Mouse (Mus musculus) embryonic facial prominence, embryonic 11.5 days (tissue): Measurements from ENCODE around the gene Cab39. TPM values are rescaled to one million over a fixed set of nuclear protein-coding genes. Genes with fewer than 3 reads are reported as not detected.

Experiments
- ATAC-seq: fragments of 200-750 bp; cut with Nextera tagmentation; replicated peaks from 2 replicates; pipeline ENCODE4 v1.8.0; 2017; ENCODE audit warnings: low read depth; ENCODE audit not compliant: insufficient number of reproducible peaks, low FRiP score, low TSS enrichment
- DNase-seq: peaks from one replicate; pipeline ENCODE4 v3.0.0-alpha.2; 2015; ENCODE audit warnings: low spot score
- H3K27ac ChIP-seq: fragments of 300-500 bp; sonication (generic); replicated peaks from 2 replicates; pipeline ENCODE4 v1.5.1; 2014; ENCODE audit warnings: mild to moderate bottlenecking, low read depth, low read length, control low read depth
- H3K27me3 ChIP-seq: fragments of 300-500 bp; sonication (generic); 2 replicates; pipeline ENCODE4 v1.6.1; 2014; ENCODE audit warnings: mild to moderate bottlenecking, low read length, moderate library complexity, mixed read lengths; ENCODE audit not compliant: control insufficient read depth, insufficient read depth
- H3K36me3 ChIP-seq: fragments of 300-500 bp; sonication (generic); replicated peaks from 2 replicates; pipeline ENCODE4 v1.6.1; 2014; ENCODE audit warnings: low read depth, mild to moderate bottlenecking, low read length, moderate library complexity, mixed read lengths; ENCODE audit not compliant: control insufficient read depth, insufficient read depth
- H3K4me1 ChIP-seq: fragments of 300-500 bp; sonication (generic); 2 replicates; pipeline ENCODE4 v1.6.1; 2014; ENCODE audit warnings: low read length, mixed read lengths; ENCODE audit not compliant: control insufficient read depth, insufficient read depth
- H3K4me2 ChIP-seq: fragments of 300-500 bp; sonication (generic); 2 replicates; pipeline ENCODE4 v1.6.1; 2014; ENCODE audit warnings: low read depth, mild to moderate bottlenecking, control low read depth, low read length, moderate library complexity
- H3K4me3 ChIP-seq: fragments of 300-500 bp; sonication (generic); 2 replicates; pipeline ENCODE4 v1.5.1; 2014; ENCODE audit warnings: low read depth, low read length, control low read depth
- H3K9ac ChIP-seq: fragments of 300-500 bp; sonication (generic); replicated peaks from 2 replicates; pipeline ENCODE4 v1.6.1; 2014; ENCODE audit warnings: mild to moderate bottlenecking, control low read depth, low read length
- H3K9me3 ChIP-seq: fragments of 300-500 bp; sonication (generic); replicated peaks from 2 replicates; pipeline ENCODE4 v1.6.1; 2016; ENCODE audit warnings: mild to moderate bottlenecking, low read length, inconsistent platforms, mixed read lengths; ENCODE audit not compliant: control insufficient read depth
- WGBS: fragments of 180-500 bp; shearing (Covaris S2); extraction: QIAGEN DNeasy Blood & Tissue Kit; methylation state at CpG from one replicate; pipeline ENCODE4 v1.1.7; 2014; 5-methylcytosine and 5-hydroxymethylcytosine counted together
- polyA plus RNA-seq: library from polyadenylated mRNA; unstranded; fragments of >200 nt; fragmentation: Nextera tagmentation; extraction: Ambion mirVana; gene quantifications from 2 replicates; pipeline ENCODE4 v1.2.1, GENCODE M21; 2014

Gene Cab39
- polyA plus RNA-seq, 1 experiment from 2014 or later, result 61.5 TPM

DNA sequence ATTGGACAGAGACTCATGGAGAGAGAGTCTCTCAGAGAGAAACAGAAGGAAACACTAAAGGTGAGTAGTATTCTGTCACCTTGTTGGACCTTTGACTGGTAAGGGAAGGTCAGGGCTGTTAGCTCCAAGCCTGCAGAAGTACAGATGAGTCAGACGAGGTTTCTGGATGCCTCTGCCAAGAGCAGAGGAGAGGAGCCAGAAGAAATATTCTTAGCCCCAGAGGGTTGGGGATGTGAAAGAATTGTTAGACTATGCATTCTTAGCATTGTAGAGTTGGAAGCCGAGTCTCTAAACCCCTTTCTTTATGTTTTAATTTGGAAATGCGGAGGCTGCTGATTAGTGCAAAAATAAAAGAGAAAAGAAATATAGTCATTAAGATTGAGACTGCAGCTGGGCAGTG, 21.3 kb upstream of the Cab39 start:
- DNase-seq (no peak), ATAC-seq (no peak)
- Histone ChIP-seq H3K4me3 (no peak overlapping the region), H3K4me1 (no peaks in the 10 kb centered on the region), H3K4me2 (no peak overlapping the region), H3K27ac (no peak overlapping the region), H3K27me3 (no peaks in the 10 kb centered on the region), H3K36me3 (no peaks in the 10 kb centered on the region), H3K9me3 (no peaks in the 10 kb centered on the region), H3K9ac (no peak overlapping the region)
- WGBS, result 85% methylated on average over 3 of the region's 3 CpGs

DNA sequence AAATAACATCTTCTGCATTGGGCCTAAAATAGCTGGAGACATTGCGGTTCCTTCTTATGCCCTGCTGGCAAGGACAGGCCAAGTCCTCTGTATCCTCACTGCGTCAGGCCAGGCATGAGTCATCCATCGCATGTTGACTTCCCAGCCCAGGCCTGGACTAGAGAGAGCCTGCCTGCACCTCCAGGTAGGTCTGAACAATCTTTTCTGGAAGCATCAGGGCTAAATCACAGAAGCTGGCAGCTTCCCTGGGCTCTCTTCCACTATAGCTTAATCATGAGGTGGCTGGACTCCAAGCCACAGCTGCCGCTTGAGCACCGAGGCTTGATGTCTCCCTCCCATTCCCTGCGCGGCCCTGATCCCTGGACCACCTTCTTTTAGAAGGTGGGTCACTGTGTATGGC, 18.1 kb upstream of the Cab39 start:
- Histone ChIP-seq H3K27ac (no peak overlapping the region), H3K4me1 (no peaks in the 10 kb centered on the region), H3K27me3 (no peaks in the 10 kb centered on the region), H3K36me3 (no peaks in the 10 kb centered on the region), H3K4me2 (no peak overlapping the region), H3K4me3 (no peak overlapping the region), H3K9me3 (no peaks in the 10 kb centered on the region), H3K9ac (no peak overlapping the region)
- ATAC-seq, result no peak
- no peak for DNase-seq
- WGBS, result 87% methylated on average over 7 of the region's 7 CpGs

- Histone ChIP-seq H3K4me2 (no peak overlapping the region), H3K36me3 (no peaks in the 10 kb centered on the region), H3K4me3 (no peak overlapping the region), H3K9ac (no peak overlapping the region), H3K27ac (no peak overlapping the region), H3K27me3 (no peaks in the 10 kb centered on the region), H3K9me3 (no peaks in the 10 kb centered on the region), H3K4me1 (no peaks in the 10 kb centered on the region)
- ATAC-seq, result no peak
- DNase-seq, result no peak
- WGBS, result 46% methylated on average over 10 of the region's 10 CpGs
Observed at GRCm38 (mm10) chr1:85776154-85776553, 17.1 kb upstream of the Cab39 start.

- Histone ChIP-seq H3K9me3 (no peaks in the 10 kb centered on the region), H3K27me3 (no peaks in the 10 kb centered on the region), H3K36me3 (no peaks in the 10 kb centered on the region), H3K4me3 (no peak within 1 kb of the TSS), H3K4me2 (no peak within 1 kb of the TSS), H3K9ac (no peak within 1 kb of the TSS), H3K4me1 (no peaks in the 10 kb centered on the region), H3K27ac (no peak within 1 kb of the TSS)
- WGBS, result 89% methylated on average over 4 of the region's 4 CpGs
- DNase-seq (no peak), ATAC-seq (no peak)
Observed at GRCm38 (mm10) chr1:85778436-85778835, 14.8 kb upstream of the Cab39 start, which contains the start of gene A630001G21Rik. TSS of gene A630001G21Rik (minus strand) at chr1:85778643.

GRCm38 (mm10) chr1:85779012-85779411, 14.2 kb upstream of the Cab39 start:
- Histone ChIP-seq H3K27me3 (no peaks in the 10 kb centered on the region), H3K27ac (no peak overlapping the region), H3K4me3 (no peak overlapping the region), H3K9me3 (no peaks in the 10 kb centered on the region), H3K9ac (no peak overlapping the region), H3K4me1 (no peaks in the 10 kb centered on the region), H3K4me2 (no peak overlapping the region), H3K36me3 (no peaks in the 10 kb centered on the region)
- no peak for DNase-seq
- ATAC-seq, result no peak; the same call in 1 of the 2 replicates
- WGBS, result 73% methylated on average over 3 of the region's 3 CpGs

DNA sequence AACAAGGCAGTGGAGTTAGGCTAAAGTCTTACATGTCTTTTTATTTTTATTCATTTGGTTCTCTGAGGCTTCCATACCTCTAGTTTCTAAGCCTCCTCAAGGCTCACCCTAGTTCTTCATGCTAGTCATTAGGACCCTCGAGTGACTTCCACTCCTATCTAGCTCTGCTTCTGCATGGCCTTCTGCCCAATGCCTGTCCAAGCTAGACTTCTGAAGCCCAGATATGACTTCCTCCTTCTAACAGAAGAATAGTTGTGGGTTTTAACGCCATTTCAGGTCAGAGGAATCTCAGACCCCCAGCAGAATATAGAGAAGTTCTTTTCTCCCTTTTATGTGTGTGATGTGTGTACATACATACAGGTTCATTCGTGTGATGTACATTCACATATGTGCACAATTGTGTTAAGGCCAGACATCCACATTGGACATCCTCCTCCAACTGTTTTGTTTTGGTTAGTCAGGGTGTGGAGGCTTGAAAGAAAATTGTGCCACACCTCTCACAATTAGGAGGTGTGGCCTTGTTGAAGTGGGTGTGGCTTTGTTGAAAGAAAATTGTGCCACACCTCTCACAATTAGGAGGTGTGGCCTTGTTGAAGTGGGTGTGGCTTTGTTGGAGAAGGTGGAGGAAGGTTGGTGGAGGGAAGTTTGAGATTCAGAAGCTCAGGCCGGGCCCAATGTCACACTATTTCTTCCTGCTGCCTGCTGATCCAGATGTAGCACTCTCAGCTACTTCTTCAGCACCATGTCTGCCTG, 13.6 kb upstream of the Cab39 start:
- Histone ChIP-seq H3K9ac (no peak overlapping the region), H3K4me1 (no peaks in the 10 kb centered on the region), H3K27ac (no peak overlapping the region), H3K27me3 (no peaks in the 10 kb centered on the region), H3K4me3 (no peak overlapping the region), H3K9me3 (no peaks in the 10 kb centered on the region), H3K4me2 (no peak overlapping the region), H3K36me3 (no peaks in the 10 kb centered on the region)
- no peak for DNase-seq
- 81% methylated on average over 4 of the region's 4 CpGs for WGBS
- no peak for ATAC-seq

DNA sequence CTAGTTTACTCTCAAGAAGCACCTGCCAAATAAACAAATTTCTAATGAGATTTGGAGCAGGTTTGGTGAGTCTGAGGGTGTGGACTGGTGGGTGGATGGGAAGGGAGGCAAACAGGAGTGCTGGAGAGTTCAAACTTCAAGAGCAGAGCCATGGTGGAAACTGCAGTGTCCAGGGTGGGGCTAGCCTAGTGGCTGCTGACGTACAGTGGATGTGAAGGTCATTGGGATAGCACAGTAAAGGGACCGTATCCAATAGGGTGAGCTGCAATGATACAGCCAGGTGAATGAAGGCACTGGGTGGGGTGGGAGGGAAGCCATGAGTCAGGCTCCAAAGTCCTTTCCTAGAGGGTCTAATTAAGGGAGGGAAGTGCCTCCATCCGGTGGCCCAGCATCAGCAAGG, 2.7 kb upstream of the Cab39 start:
- Histone ChIP-seq H3K9ac (no peak overlapping the region), H3K4me2 (no peak overlapping the region), H3K27me3 (no peaks in the 10 kb centered on the region), H3K9me3 (no peaks in the 10 kb centered on the region), H3K27ac (no peak overlapping the region), H3K4me3 (no peak overlapping the region), H3K36me3 (no peaks in the 10 kb centered on the region), H3K4me1 (no peaks in the 10 kb centered on the region)
- ATAC-seq, result no peak
- WGBS, result 80% methylated on average over 3 of the region's 3 CpGs
- no peak for DNase-seq

- no peak for DNase-seq
- Histone ChIP-seq H3K36me3 (no peaks in the 10 kb centered on the region), H3K9me3 (no peaks in the 10 kb centered on the region), H3K27ac (no peak overlapping the region), H3K9ac (no peak overlapping the region), H3K4me3 (no peak overlapping the region), H3K4me1 (no peaks in the 10 kb centered on the region), H3K4me2 (no peak overlapping the region), H3K27me3 (no peaks in the 10 kb centered on the region)
- no peak for ATAC-seq
- WGBS, result 89% methylated on average over 3 of the region's 3 CpGs
Observed at GRCm38 (mm10) chr1:85791476-85791875, 1.8 kb upstream of the Cab39 start.
